Mouse (Mus musculus) bone marrow, adult 2 months (tissue): ENCODE results near the gene P4ha1.
"Not testable (repeated sequence)": the region's sequence is repeated elsewhere in the genome, so short reads cannot be mapped to it uniquely, and the experiment has no call there.

Source experiments
- CTCF ChIP-seq: fragments of 200-500 bp; IDR thresholded peaks from 2 replicates; pipeline ENCODE4 v1.5.1; 2011; ENCODE audit warnings: low read length, control low read depth; ENCODE audit not compliant: control insufficient read depth, insufficient read depth
- POLR2A ChIP-seq: fragments of 200-500 bp; IDR thresholded peaks from 2 replicates; pipeline ENCODE4 v1.6.1; 2011; ENCODE audit warnings: low read depth, mild to moderate bottlenecking, control low read depth, low read length, borderline replicate concordance; ENCODE audit not compliant: control insufficient read depth

- TF ChIP-seq CTCF, POLR2A: not testable (repeated sequence)
These were observed 20.4 kb upstream of the P4ha1 start for GRCm38 (mm10) chr10:59302671-59303070.
